Mouse (Mus musculus) activated CD4-positive, CD25-positive, alpha-beta regulatory T cell, adult 4 months (primary cell): ENCODE data around the gene Ephb3. TPM values are rescaled to one million over a fixed set of nuclear protein-coding genes. Genes with fewer than 3 reads are reported as not detected.

ENCODE experiments used
- ATAC-seq: one replicate; pipeline ENCODE4 v1.8.0; 2017
- polyA plus RNA-seq, 2 experiments: library from polyadenylated mRNA; unstranded; fragments of 100-300 nt; shearing (Covaris generic); gene quantifications; one replicate each; pipeline ENCODE4 v1.2.1; 2017

Gene Ephb3
- polyA plus RNA-seq, 2 experiments from 2014 or later, result not detected

GRCm38 (mm10) chr16:21208001-21208565 is 3.5 kb downstream of the Ephb3 start:
- ATAC-seq, result no peak

- no peak for ATAC-seq
These were observed 4.7 kb downstream of the Ephb3 start for GRCm38 (mm10) chr16:21209290-21209689.

GRCm38 (mm10) chr16:21210204-21210603 is 5.6 kb downstream of the Ephb3 start:
- no peak for ATAC-seq

- no peak for ATAC-seq
These were observed 6.2 kb downstream of the Ephb3 start for GRCm38 (mm10) chr16:21210667-21211338.

- ATAC-seq, result no peak
These were observed 6.9 kb downstream of the Ephb3 start for GRCm38 (mm10) chr16:21211501-21211900.

GRCm38 (mm10) chr16:21212369-21212768 is 7.8 kb downstream of the Ephb3 start:
- no peak for ATAC-seq

GRCm38 (mm10) chr16:21213939-21214338 is 9.4 kb downstream of the Ephb3 start:
- no peak for ATAC-seq

- ATAC-seq, result no peak
These were observed 10.2 kb downstream of the Ephb3 start for GRCm38 (mm10) chr16:21214803-21215202.

- ATAC-seq, result no peak
These were observed 11.5 kb downstream of the Ephb3 start for GRCm38 (mm10) chr16:21216047-21216446.

- no peak for ATAC-seq
These were observed 12.7 kb downstream of the Ephb3 start for GRCm38 (mm10) chr16:21217233-21217632.

GRCm38 (mm10) chr16:21219656-21220055 is 15.1 kb downstream of the Ephb3 start:
- no peak for ATAC-seq

GRCm38 (mm10) chr16:21223038-21223437 is 18.5 kb downstream of the Ephb3 start:
- no peak for ATAC-seq

- ATAC-seq, result no peak
These were observed 20.2 kb downstream of the Ephb3 start for GRCm38 (mm10) chr16:21224648-21225240.

- ATAC-seq, result no peak
These were observed 22.1 kb downstream of the Ephb3 start for GRCm38 (mm10) chr16:21226629-21227028.

GRCm38 (mm10) chr16:21235135-21235534 is 30.6 kb downstream of the Ephb3 start:
- no peak for ATAC-seq

- ATAC-seq, result no peak
These were observed 34.2 kb downstream of the Ephb3 start for GRCm38 (mm10) chr16:21238722-21239121.

GRCm38 (mm10) chr16:21240547-21240946 is 36.0 kb downstream of the Ephb3 start:
- no peak for ATAC-seq

- ATAC-seq, result no peak
These were observed 36.5 kb downstream of the Ephb3 start for GRCm38 (mm10) chr16:21241030-21241429.

GRCm38 (mm10) chr16:21242946-21243345 is 38.4 kb downstream of the Ephb3 start:
- no peak for ATAC-seq

- no peak for ATAC-seq
These were observed 40.2 kb downstream of the Ephb3 start for GRCm38 (mm10) chr16:21244803-21245202.

GRCm38 (mm10) chr16:21245387-21245786 is 40.8 kb downstream of the Ephb3 start:
- ATAC-seq, result no peak

- peak; percentile 83 for ATAC-seq
These were observed 41.4 kb downstream of the Ephb3 start for GRCm38 (mm10) chr16:21245931-21246390.

GRCm38 (mm10) chr16:21246391-21247036 is 42.0 kb downstream of the Ephb3 start:
- no peak for ATAC-seq

- no peak for ATAC-seq
These were observed 42.5 kb downstream of the Ephb3 start for GRCm38 (mm10) chr16:21247037-21247432.
